Mouse (Mus musculus) stomach, embryonic 16.5 days (tissue): ENCODE data around the gene Gm21985. TPM values are rescaled to one million over a fixed set of nuclear protein-coding genes. Genes with fewer than 3 reads are reported as not detected.
"Not testable (repeated sequence)": the region's sequence is repeated elsewhere in the genome, so short reads cannot be mapped to it uniquely, and the experiment has no call there.

Source experiments
- ATAC-seq: fragments of 200-750 bp; cut with Nextera tagmentation; 2 replicates; pipeline ENCODE4 v1.8.0; 2017; ENCODE audit warnings: moderate number of reproducible peaks, moderate TSS enrichment; ENCODE audit not compliant: insufficient read depth, low FRiP score
- H3K27ac ChIP-seq: fragments of 300-500 bp; sonication (generic); 2 replicates; pipeline ENCODE4 v1.5.1; 2014; ENCODE audit warnings: low read length
- H3K27me3 ChIP-seq: fragments of 300-500 bp; sonication (generic); 2 replicates; pipeline ENCODE4 v1.6.1; 2014; ENCODE audit warnings: low read length, control low read depth, mixed read lengths; ENCODE audit not compliant: control insufficient read depth, insufficient read depth
- H3K36me3 ChIP-seq: fragments of 300-500 bp; sonication (generic); 2 replicates; pipeline ENCODE4 v1.6.1; 2014; ENCODE audit warnings: low read length; ENCODE audit not compliant: control insufficient read depth, insufficient read depth
- H3K4me1 ChIP-seq: fragments of 300-500 bp; sonication (generic); 2 replicates; pipeline ENCODE4 v1.6.1; 2014; ENCODE audit warnings: low read length, control low read depth, mixed read lengths; ENCODE audit not compliant: control insufficient read depth, insufficient read depth
- H3K4me2 ChIP-seq: fragments of 300-500 bp; sonication (generic); 2 replicates; pipeline ENCODE4 v1.6.1; 2014; ENCODE audit warnings: low read depth, low read length, mixed read lengths
- H3K4me3 ChIP-seq: fragments of 300-500 bp; sonication (generic); replicated peaks from 2 replicates; pipeline ENCODE4 v1.5.1; 2014; ENCODE audit warnings: mild to moderate bottlenecking, low read length
- H3K9ac ChIP-seq: fragments of 300-500 bp; sonication (generic); 2 replicates; pipeline ENCODE4 v1.6.1; 2014; ENCODE audit warnings: low read length
- H3K9me3 ChIP-seq: fragments of 300-500 bp; sonication (generic); replicated peaks from 2 replicates; pipeline ENCODE4 v1.6.1; 2016; ENCODE audit warnings: low read length, control low read depth; ENCODE audit not compliant: control insufficient read depth
- WGBS: fragments of 180-500 bp; shearing (Covaris S2); extraction: QIAGEN DNeasy Blood & Tissue Kit; methylation state at CpG from one replicate; pipeline ENCODE4 v1.1.7; 2014; 5-methylcytosine and 5-hydroxymethylcytosine counted together
- polyA plus RNA-seq: library from polyadenylated mRNA; unstranded; fragments of >200 nt; fragmentation: Nextera tagmentation; extraction: Ambion mirVana; gene quantifications from 2 replicates; pipeline ENCODE4 v1.2.1, GENCODE M21; 2015

Gene Gm21985
- polyA plus RNA-seq, 1 experiment from 2014 or later = not detected

GRCm38 (mm10) chr2:112452513-112452912, 186.4 kb downstream of the Gm21985 start:
- ATAC-seq, H3K27me3 ChIP-seq, H3K9me3 ChIP-seq, H3K27ac ChIP-seq, H3K4me1 ChIP-seq, H3K4me3 ChIP-seq, H3K36me3 ChIP-seq, H3K9ac ChIP-seq, H3K4me2 ChIP-seq: not testable (repeated sequence)

- Histone ChIP-seq H3K4me1 (peaks cover 2% of the 10 kb centered on the region; the same call in 1 of the 2 replicates), H3K36me3 (no peaks in the 10 kb centered on the region), H3K4me3 (peak overlapping the region; percentile 95), H3K27ac (peak overlapping the region; percentile 53; the same call in 1 of the 2 replicates), H3K4me2 (peak overlapping the region; percentile 76), H3K9me3 (no peaks in the 10 kb centered on the region), H3K27me3 (no peaks in the 10 kb centered on the region), H3K9ac (peak overlapping the region; percentile 84)
- ATAC-seq = peak; percentile 73; the same call in 1 of the 2 replicates
- 25% methylated on average over 17 of the region's 17 CpGs for WGBS
Observed at GRCm38 (mm10) chr2:112454125-112454861, 188.2 kb downstream of the Gm21985 start.

DNA sequence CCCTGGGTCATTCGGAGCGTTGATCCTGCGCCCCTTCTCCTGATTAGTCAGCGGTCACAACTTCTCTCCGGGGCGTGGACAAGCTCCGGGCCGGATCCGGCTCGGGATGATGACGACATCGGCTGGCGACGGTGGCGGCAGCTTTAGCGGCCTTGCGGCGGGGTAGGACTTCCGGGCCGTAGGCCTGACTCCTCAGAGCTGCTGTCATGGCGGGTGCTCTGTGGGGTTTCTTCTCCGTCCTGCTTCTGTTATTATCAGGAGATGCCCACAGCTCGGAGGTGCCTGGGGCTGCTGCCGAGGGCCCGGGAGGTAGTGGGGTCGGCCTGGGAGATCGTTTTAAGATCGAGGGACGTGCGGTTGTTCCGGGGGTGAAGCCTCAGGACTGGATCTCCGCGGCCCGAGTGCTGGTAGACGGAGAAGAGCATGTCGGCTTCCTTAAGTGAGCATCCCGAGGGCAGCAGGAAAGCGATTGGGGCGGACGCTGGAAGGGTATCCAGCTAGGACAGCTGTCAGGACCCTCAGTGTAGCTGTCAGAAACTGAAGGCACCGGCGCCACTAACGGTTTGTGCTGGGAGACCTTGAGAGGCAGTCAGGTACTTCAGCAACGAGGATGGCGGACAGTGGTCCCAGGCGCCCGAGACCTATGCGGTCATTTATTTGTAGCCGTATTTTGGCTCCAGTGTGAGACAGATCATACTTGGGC, 188.9 kb downstream of the Gm21985 start, which contains the start of gene Emc7:
TSS of gene Emc7 (plus strand) at position 136 of the 703 bp plus-strand sequence.
- Histone ChIP-seq H3K27me3 (no peaks in the 10 kb centered on the region), H3K4me1 (peaks cover 2% of the 10 kb centered on the region; the same call in 1 of the 2 replicates), H3K36me3 (no peaks in the 10 kb centered on the region), H3K4me2 (peak within 1 kb of the TSS; percentile 96), H3K9ac (peak within 1 kb of the TSS; percentile 84), H3K27ac (peak within 1 kb of the TSS; percentile 69; the same call in 1 of the 2 replicates), H3K4me3 (peak within 1 kb of the TSS; percentile 95), H3K9me3 (no peaks in the 10 kb centered on the region)
- peak; percentile 97 for ATAC-seq
- WGBS = under 1% methylated on average over 49 of the region's 49 CpGs

Other genes with a start within 250 kb of the Gm21985 start
- gene Olfr1311, start 241.9 kb upstream of the Gm21985 start, polyA plus RNA-seq = not detected in 2 replicates
- gene Olfr1312, start 216.1 kb upstream of the Gm21985 start, polyA plus RNA-seq = not detected in 2 replicates
- not detected in 2 replicates for gene Olfr1313, start 188.5 kb upstream of the Gm21985 start, polyA plus RNA-seq
- gene Olfr1314, start 169.5 kb upstream of the Gm21985 start, polyA plus RNA-seq = not detected in 2 replicates
- not detected in 2 replicates for gene Olfr1315-ps1, start 150.9 kb upstream of the Gm21985 start, polyA plus RNA-seq
- gene Olfr1316, start 131.3 kb upstream of the Gm21985 start, polyA plus RNA-seq = not detected in 2 replicates
- gene Olfr1317, start 126.0 kb upstream of the Gm21985 start, polyA plus RNA-seq = not detected in 2 replicates
- not detected in 2 replicates for gene Olfr1318, start 112.1 kb upstream of the Gm21985 start, polyA plus RNA-seq
- 39.7 and 54.7 TPM in 2 replicates for gene Lpcat4, start 26.8 kb upstream of the Gm21985 start, polyA plus RNA-seq
- 0.05 and 0.11 TPM in 2 replicates for gene Nutm1, start 7.0 kb upstream of the Gm21985 start, polyA plus RNA-seq
- gene Nop10, start 4.4 kb upstream of the Gm21985 start, polyA plus RNA-seq = 193 and 215 TPM in 2 replicates
- gene Slc12a6, start 489 bp upstream of the Gm21985 start, polyA plus RNA-seq = 14.6 and 15.1 TPM in 2 replicates
- 107 and 115 TPM in 2 replicates for gene Emc4, start 101.7 kb downstream of the Gm21985 start, polyA plus RNA-seq
- 39.8 and 46.9 TPM in 2 replicates for gene Katnbl1, start 112.9 kb downstream of the Gm21985 start, polyA plus RNA-seq
- gene Emc7, start 188.7 kb downstream of the Gm21985 start, polyA plus RNA-seq = 22.0 and 22.1 TPM in 2 replicates
- 0.08 TPM in 1 of 2 replicates, not detected in the other for gene Chrm5, start 214.5 kb downstream of the Gm21985 start, polyA plus RNA-seq
- gene Aven, start 226.7 kb downstream of the Gm21985 start, polyA plus RNA-seq = 2.8 and 3.5 TPM in 2 replicates